Mouse (Mus musculus) myocyte (in vitro differentiated cells): ENCODE data around the gene Clstn3. TPM values are rescaled to one million over a fixed set of nuclear protein-coding genes. Genes with fewer than 3 reads are reported as not detected.

Experiments
- H3K27me3 ChIP-seq: one replicate; pipeline ENCODE4 v1.6.1; 2011; ENCODE audit not compliant: control insufficient read depth, insufficient read depth, insufficient read length
- H3K36me3 ChIP-seq: one replicate; pipeline ENCODE4 v1.6.1; 2011; ENCODE audit not compliant: control insufficient read depth, insufficient read depth
- H3K4me2 ChIP-seq: one replicate; pipeline ENCODE4 v1.6.1; 2011; ENCODE audit warnings: low read depth, control low read depth
- H3K4me3 ChIP-seq: one replicate; pipeline ENCODE4 v1.5.1; 2011; ENCODE audit warnings: mild to moderate bottlenecking, control low read depth, moderate library complexity
- H3K79me2 ChIP-seq: one replicate; pipeline ENCODE4 v1.6.1; 2011; ENCODE audit not compliant: control insufficient read depth, insufficient read depth
- H3ac ChIP-seq: one replicate; pipeline ENCODE4 v1.6.1; 2011; ENCODE audit not compliant: control insufficient read depth, insufficient read length
- CEBPB ChIP-seq: IDR thresholded peaks from 2 replicates; pipeline ENCODE4 v1.6.1; 2011; ENCODE audit warnings: mild to moderate bottlenecking, moderate library complexity; ENCODE audit not compliant: poor library complexity, insufficient read depth, severe bottlenecking
- E2F4 ChIP-seq: IDR thresholded peaks from one replicate; pipeline ENCODE4 v1.6.1; 2011; ENCODE audit warnings: mild to moderate bottlenecking, control low read depth, moderate library complexity; ENCODE audit not compliant: insufficient read depth
- MAX ChIP-seq: IDR thresholded peaks from one replicate; pipeline ENCODE4 v1.6.1; 2011; ENCODE audit warnings: low read depth, mild to moderate bottlenecking, control low read depth
- MYOD1 ChIP-seq, 3 experiments: IDR thresholded peaks; one replicate each; pipeline ENCODE4 v1.6.1; 2011; ENCODE audit warnings: control low read depth in 2 of 3, low read depth in 2 of 3, mild to moderate bottlenecking in 2 of 3, moderate library complexity in 1 of 3; ENCODE audit not compliant: insufficient read length in 2 of 3, control insufficient read depth in 1 of 3
- MYOG ChIP-seq, 3 experiments: IDR thresholded peaks; one replicate each; pipeline ENCODE4 v1.6.1; 2011; ENCODE audit warnings: control low read depth in 2 of 3, low read depth in 2 of 3, mild to moderate bottlenecking in 2 of 3; ENCODE audit not compliant: insufficient read length in 2 of 3, control insufficient read depth in 1 of 3, insufficient read depth in 1 of 3
- POLR2A ChIP-seq: IDR thresholded peaks from one replicate; pipeline ENCODE4 v1.6.1; 2011; ENCODE audit warnings: low read depth, mild to moderate bottlenecking, control low read depth, moderate library complexity; ENCODE audit not compliant: insufficient read length
- POLR2AphosphoS2 ChIP-seq: IDR thresholded peaks from one replicate; pipeline ENCODE4 v1.6.1; 2011; ENCODE audit warnings: low read depth, control low read depth; ENCODE audit not compliant: insufficient read length
- REST ChIP-seq: IDR thresholded peaks from one replicate; pipeline ENCODE4 v1.6.1; 2011; ENCODE audit warnings: mild to moderate bottlenecking, control low read depth, moderate library complexity; ENCODE audit not compliant: insufficient read depth, insufficient read length
- SRF ChIP-seq: IDR thresholded peaks from one replicate; pipeline ENCODE4 v1.6.1; 2011; ENCODE audit warnings: low read depth; ENCODE audit not compliant: control insufficient read depth, insufficient read length
- TCF12 ChIP-seq: IDR thresholded peaks from one replicate; pipeline ENCODE4 v1.6.1; 2011; ENCODE audit warnings: mild to moderate bottlenecking, control low read depth; ENCODE audit not compliant: poor library complexity, insufficient read depth, severe bottlenecking
- TCF3 ChIP-seq: IDR thresholded peaks from one replicate; pipeline ENCODE4 v1.6.1; 2011; ENCODE audit warnings: low read depth, control low read depth; ENCODE audit not compliant: insufficient read length
- USF1 ChIP-seq: IDR thresholded peaks from one replicate; pipeline ENCODE4 v1.6.1; 2011; ENCODE audit warnings: low read depth, mild to moderate bottlenecking, control low read depth, moderate library complexity
- polyA plus RNA-seq: library from polyadenylated mRNA; unstranded; fragments of >200 nt; fragmentation: generic; extraction: Trizol; gene quantifications from one replicate; pipeline ENCODE4 v1.2.1, GENCODE M21; 2012; ENCODE audit warnings: missing spikeins

The Clstn3 gene
- polyA plus RNA-seq, 1 experiment = 2.2 TPM

DNA sequence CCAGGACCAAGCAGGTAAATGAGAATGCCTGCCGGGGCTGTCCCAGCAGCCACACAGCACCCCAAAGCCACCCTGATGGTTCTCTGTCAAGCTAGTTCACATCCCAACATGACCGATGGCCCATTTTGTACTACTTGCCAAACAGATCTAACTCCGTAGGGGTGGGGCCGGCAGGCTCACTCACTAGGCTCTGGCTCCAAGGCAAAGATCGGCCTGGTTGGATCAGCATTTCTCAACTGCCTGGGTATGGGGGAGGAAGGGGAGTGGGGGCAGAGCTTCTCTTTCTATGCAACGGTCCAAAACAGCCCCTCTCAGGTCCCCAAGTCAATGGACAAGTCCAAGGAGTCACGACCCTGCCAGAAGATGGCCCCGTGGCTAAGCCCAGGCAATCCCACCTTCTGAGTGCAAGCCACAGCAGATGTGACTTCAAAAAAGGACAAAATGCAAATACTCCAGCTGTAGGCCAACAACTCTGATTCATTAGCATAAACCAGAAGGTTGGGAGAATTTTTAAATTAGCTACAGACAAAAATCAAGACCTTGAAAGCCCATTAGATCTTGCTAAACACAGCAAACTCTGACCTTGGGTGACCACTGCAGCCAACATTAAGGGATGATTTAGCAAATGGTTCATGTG lies 30.8 kb downstream of the Clstn3 start:
- Histone ChIP-seq H3K27me3 (peaks cover 10% of the 10 kb centered on the region), H3K4me2 (no peak overlapping the region), H3K79me2 (no peaks in the 10 kb centered on the region), H3K36me3 (no peaks in the 10 kb centered on the region), H3ac (no peak overlapping the region), H3K4me3 (no peak overlapping the region)
- TF ChIP-seq MAX (no peak), TCF12 (no peak), MYOG (IDR thresholded peaks at IDR 0.05; ENCODE audit: control insufficient read depth in 1 of 3, insufficient read depth in 1 of 3, insufficient read length in 2 of 3, low read depth in 2 of 3) (no peak), POLR2A (no peak), SRF (no peak), USF1 (no peak), E2F4 (no peak), REST (no peak), CEBPB (no peak), TCF3 (no peak), MYOD1 (IDR thresholded peaks at IDR 0.05; ENCODE audit: control insufficient read depth in 1 of 3, insufficient read length in 2 of 3, low read depth in 2 of 3) (no peak), POLR2AphosphoS2 (no peak)

DNA sequence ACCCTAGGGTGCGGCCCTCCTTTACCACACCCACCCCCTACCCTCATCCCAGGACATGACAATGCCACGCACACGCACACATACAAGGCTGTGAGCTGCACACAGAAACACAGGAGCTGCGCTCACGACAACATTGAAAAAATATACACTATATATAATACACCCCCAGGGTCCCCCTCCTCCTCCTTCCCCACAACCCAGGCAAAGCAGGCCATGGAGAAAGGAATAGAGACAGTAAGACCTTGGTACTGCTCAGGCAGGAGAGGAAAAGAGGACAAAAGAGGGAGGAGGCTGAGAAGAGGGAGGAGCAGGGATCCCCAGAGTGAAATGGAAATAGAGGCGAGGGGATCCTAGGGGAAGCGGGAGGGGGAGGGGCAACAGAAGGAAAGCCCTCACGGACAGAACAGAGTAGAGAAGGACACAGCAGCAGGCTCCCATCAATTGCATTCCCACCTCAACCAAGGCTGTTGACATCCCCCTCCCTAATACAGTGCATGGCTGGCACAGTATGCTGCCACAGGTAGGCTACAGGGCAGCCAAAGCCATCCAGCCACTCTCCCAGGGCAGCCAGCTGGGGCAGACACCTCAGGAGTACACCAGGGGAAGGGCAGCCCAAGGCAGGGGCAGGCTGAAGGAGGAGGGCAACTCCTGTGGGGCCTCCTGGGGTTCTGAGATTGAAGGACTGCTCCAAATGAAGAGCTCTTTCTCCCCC lies 33.7 kb downstream of the Clstn3 start:
- H3ac ChIP-seq = no peak overlapping the region
- H3K36me3 ChIP-seq = no peaks in the 10 kb centered on the region
- TF ChIP-seq TCF12 (no peak), POLR2A (no peak), USF1 (no peak), SRF (no peak), MYOG (IDR thresholded peaks at IDR 0.05; ENCODE audit: control insufficient read depth in 1 of 3, insufficient read depth in 1 of 3, insufficient read length in 2 of 3, low read depth in 2 of 3) (no peak), CEBPB (no peak), E2F4 (no peak), TCF3 (no peak), REST (no peak), MAX (no peak)
- no peaks in the 10 kb centered on the region for H3K79me2 ChIP-seq
- no peak overlapping the region for H3K4me2 ChIP-seq
- no peak overlapping the region for H3K4me3 ChIP-seq
- peaks cover 4% of the 10 kb centered on the region for H3K27me3 ChIP-seq

DNA sequence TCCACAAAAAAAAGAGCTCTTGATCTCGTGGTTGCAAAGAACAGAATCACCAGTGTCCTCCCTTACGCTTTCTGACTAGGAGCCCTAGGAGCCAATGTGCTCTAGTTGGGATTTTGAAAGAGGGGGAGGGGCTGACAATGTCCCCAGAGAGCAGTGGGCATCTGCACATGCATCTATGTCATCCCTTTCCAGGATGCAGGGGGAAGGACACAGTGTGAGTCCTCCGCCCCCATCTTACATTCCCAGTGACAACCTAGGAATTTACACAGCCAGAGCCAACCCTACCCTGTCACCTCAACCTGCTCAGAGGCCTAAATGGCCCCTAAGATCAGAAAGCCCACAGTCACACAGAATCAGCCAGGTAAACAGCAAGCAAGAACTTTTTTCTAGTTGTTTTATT lies 34.2 kb downstream of the Clstn3 start:
- Histone ChIP-seq H3ac (no peak overlapping the region), H3K4me3 (no peak overlapping the region), H3K27me3 (peaks cover 4% of the 10 kb centered on the region), H3K79me2 (no peaks in the 10 kb centered on the region), H3K4me2 (no peak overlapping the region), H3K36me3 (no peaks in the 10 kb centered on the region)
- TF ChIP-seq POLR2AphosphoS2 = no peak
- no peak for TF ChIP-seq TCF12
- no peak for TF ChIP-seq POLR2A
- TF ChIP-seq CEBPB = no peak
- TF ChIP-seq MYOD1 (IDR thresholded peaks at IDR 0.05; ENCODE audit: control insufficient read depth in 1 of 3, insufficient read length in 2 of 3, low read depth in 2 of 3) = no peak
- no peak for TF ChIP-seq E2F4
- no peak for TF ChIP-seq SRF
- TF ChIP-seq MYOG (IDR thresholded peaks at IDR 0.05; ENCODE audit: control insufficient read depth in 1 of 3, insufficient read depth in 1 of 3, insufficient read length in 2 of 3, low read depth in 2 of 3) = no peak
- TF ChIP-seq USF1 = no peak
- no peak for TF ChIP-seq REST
- no peak for TF ChIP-seq MAX
- TF ChIP-seq TCF3 = no peak

DNA sequence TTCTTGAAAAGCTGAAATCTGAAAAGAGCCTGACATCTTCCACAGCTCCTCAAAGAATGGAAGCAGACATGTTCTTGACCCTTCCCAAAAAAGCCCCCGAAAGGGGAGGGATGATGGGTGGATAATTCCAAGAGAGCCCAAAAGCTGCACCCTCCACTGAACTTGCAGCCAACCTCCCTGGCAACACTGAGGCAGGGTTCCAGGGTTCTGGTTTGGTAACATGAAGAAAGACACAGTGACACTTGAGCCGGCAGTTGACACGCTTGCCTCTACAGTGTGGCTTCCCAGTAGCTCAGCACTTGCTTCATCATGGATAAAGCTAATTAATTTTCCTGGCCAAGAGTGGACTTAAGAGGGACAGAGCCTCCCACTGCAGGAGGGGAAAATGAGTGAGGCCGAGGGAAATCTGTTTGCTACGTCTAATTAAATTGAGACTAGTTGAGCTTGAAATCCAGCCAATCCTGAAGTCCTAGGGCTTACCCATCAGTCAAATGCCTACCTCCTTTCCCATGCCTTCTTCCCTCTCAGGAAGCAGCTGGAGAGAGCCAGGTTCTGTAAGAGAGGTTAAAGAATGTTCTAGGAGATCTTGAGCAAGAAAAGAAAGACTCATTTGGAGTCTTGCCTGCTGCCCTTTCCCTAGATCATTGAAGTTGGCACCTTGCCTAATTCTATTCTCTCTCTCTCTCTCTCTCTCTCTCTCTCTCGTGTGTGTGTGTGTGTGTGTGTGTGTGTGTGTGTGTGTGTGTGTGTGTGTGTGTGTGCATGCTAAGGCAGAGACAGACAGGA lies 36.6 kb downstream of the Clstn3 start:
- Histone ChIP-seq H3K36me3 (no peaks in the 10 kb centered on the region), H3K27me3 (peaks cover 3% of the 10 kb centered on the region), H3K79me2 (no peaks in the 10 kb centered on the region), H3K4me3 (no peak overlapping the region), H3K4me2 (no peak overlapping the region), H3ac (no peak overlapping the region)
- no peak for TF ChIP-seq MYOD1 (IDR thresholded peaks at IDR 0.05; ENCODE audit: control insufficient read depth in 1 of 3, insufficient read length in 2 of 3, low read depth in 2 of 3)

DNA sequence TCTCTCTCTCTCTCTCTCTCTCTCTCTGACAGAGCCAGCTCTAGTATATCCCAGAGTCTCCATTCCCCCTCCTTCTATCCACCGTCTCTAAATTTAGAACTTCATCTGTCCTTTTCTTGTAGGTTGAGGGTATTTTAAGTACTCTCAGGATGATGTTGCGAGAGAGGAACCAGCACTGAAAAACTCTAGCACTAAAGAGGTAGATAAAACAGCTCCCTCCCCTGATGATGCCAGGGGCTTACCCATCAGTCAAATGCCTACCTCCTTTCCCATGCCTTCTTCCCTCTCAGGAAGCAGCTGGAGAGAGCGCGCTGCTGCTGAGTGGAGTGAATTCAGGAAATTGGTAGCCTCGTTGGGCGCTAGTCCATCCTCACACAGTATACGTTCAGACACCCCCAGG lies 37.3 kb downstream of the Clstn3 start:
- H3ac ChIP-seq = no peak overlapping the region
- no peak overlapping the region for H3K4me2 ChIP-seq

More for the DNA sequence above, 37.3 kb downstream of the Clstn3 start:
- H3K36me3 ChIP-seq = no peaks in the 10 kb centered on the region
- no peak overlapping the region for H3K4me3 ChIP-seq
- no peaks in the 10 kb centered on the region for H3K79me2 ChIP-seq
- TF ChIP-seq CEBPB (no peak), POLR2AphosphoS2 (no peak), MAX (no peak), TCF3 (no peak)
- no peaks in the 10 kb centered on the region for H3K27me3 ChIP-seq
